Mouse (Mus musculus) G1E (cell line): ENCODE results near the gene Timm44. TPM values are rescaled to one million over a fixed set of nuclear protein-coding genes. Genes with fewer than 3 reads are reported as not detected.

Experiments used
- ATAC-seq: 2 replicates; pipeline ENCODE4 v1.8.0; 2016; ENCODE audit warnings: mild to moderate bottlenecking; ENCODE audit not compliant: insufficient number of reproducible peaks, poor library complexity, low FRiP score, severe bottlenecking; ENCODE audit errors: extremely low read depth
- DNase-seq: peaks from one replicate; pipeline ENCODE4 v3.0.0; 2012; ENCODE audit warnings: low spot score
- H3K27me3 ChIP-seq: 2 replicates; pipeline ENCODE4 v1.6.1; 2012; ENCODE audit warnings: mild to moderate bottlenecking, low read length, inconsistent platforms; ENCODE audit not compliant: insufficient read depth
- H3K36me3 ChIP-seq: replicated peaks from 2 replicates; pipeline ENCODE3; 2012; ENCODE audit warnings: mild to moderate bottlenecking, inconsistent platforms
- H3K4me1 ChIP-seq: 2 replicates; pipeline ENCODE4 v1.6.1; 2012; ENCODE audit warnings: low read depth, low read length, inconsistent platforms, mixed read lengths; ENCODE audit not compliant: insufficient read depth
- H3K4me3 ChIP-seq: 2 replicates; pipeline ENCODE4 v1.5.1; 2012; ENCODE audit warnings: low read depth, mild to moderate bottlenecking, inconsistent platforms, low read length, moderate library complexity, mixed read lengths
- H3K9me3 ChIP-seq: replicated peaks from 2 replicates; pipeline ENCODE4 v1.6.1; 2012; ENCODE audit warnings: inconsistent platforms
- CTCF ChIP-seq: IDR thresholded peaks from 2 replicates; pipeline ENCODE4 v1.5.1; 2012; ENCODE audit warnings: low read depth, low read length, inconsistent platforms, mixed read lengths
- GATA1 ChIP-seq: IDR thresholded peaks from 2 replicates; pipeline ENCODE4 v1.6.1; 2012; ENCODE audit warnings: borderline replicate concordance, low read length, inconsistent platforms, mixed read lengths
- GATA2 ChIP-seq: IDR thresholded peaks from 2 replicates; pipeline ENCODE4 v1.6.1; 2012; ENCODE audit warnings: low read depth, low read length, inconsistent platforms, borderline replicate concordance
- POLR2AphosphoS5 ChIP-seq: IDR thresholded peaks from 2 replicates; pipeline ENCODE4 v1.6.1; 2012; ENCODE audit warnings: low read depth, low read length, inconsistent platforms; ENCODE audit not compliant: insufficient replicate concordance
- TAL1 ChIP-seq: conservative IDR thresholded peaks from 2 replicates; pipeline ENCODE4 v1.6.1; 2012; ENCODE audit warnings: low read depth, low read length, inconsistent platforms, mixed read lengths
- polyA plus RNA-seq: library from polyadenylated mRNA; stranded (reverse); fragments of >175 nt; gene quantifications from 2 replicates; pipeline ENCODE4 v1.2.3, GENCODE M21; 2012
- total RNA-seq, 2 experiments: library from RNA; stranded (forward) in 1 of 2; stranded (reverse) in 1 of 2; fragments of 200-1000 nt in 1 of 2; fragments of >200 nt in 1 of 2; fragmentation: Nextera tagmentation in 1 of 2; gene quantifications; 2 replicates each; pipeline ENCODE4 v1.2.3; 2014 to 2017

Gene Timm44
- total and polyA plus RNA-seq, 3 experiments, result 65.3 to 123 (median 81.8) TPM

GRCm38 (mm10) chr8:4216791-4217621 is 58.7 kb downstream of the Timm44 start, which contains the start of gene Prr36:
TSS of gene Prr36 (minus strand) at chr8:4217459.
- Histone ChIP-seq H3K4me3 (no peak within 1 kb of the TSS), H3K36me3 (no peaks in the 10 kb centered on the region), H3K27me3 (peaks cover 45% of the 10 kb centered on the region), H3K9me3 (no peaks in the 10 kb centered on the region), H3K4me1 (peaks cover 25% of the 10 kb centered on the region)
- TF ChIP-seq POLR2AphosphoS5 (no peak), GATA2 (no peak), TAL1 (no peak), GATA1 (no peak), CTCF (no peak)
- DNase-seq (no peak), ATAC-seq (no peak)

DNA sequence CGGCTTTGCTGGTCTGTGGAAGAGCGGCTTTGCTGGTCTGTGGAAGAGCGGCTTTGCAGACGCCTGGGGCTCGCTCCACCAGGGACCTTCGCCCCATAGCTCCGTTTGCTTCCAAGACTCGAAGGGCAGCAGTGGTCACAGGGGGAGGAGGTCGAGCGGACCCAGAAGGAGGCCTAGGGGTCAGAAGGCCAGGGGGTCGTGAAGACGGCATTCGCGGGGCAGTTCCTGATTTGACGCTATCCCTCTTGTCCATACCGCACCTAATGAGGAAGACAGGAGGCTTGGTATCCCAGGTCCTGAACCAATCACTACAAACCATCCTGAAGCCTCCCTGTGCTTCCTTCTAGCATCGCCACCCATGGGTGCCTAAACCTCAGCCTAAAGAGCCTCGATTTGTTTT is 59.4 kb downstream of the Timm44 start:
- no peak for ATAC-seq
- Histone ChIP-seq H3K9me3 (no peaks in the 10 kb centered on the region), H3K36me3 (no peaks in the 10 kb centered on the region), H3K4me3 (no peak overlapping the region), H3K4me1 (peaks cover 25% of the 10 kb centered on the region), H3K27me3 (peaks cover 45% of the 10 kb centered on the region)
- DNase-seq, result no peak
- TF ChIP-seq GATA1 (no peak), GATA2 (no peak), CTCF (no peak), POLR2AphosphoS5 (no peak), TAL1 (no peak)

GRCm38 (mm10) chr8:4214006-4214980 is 61.4 kb downstream of the Timm44 start:
- DNase-seq, result peak; percentile 44
- ATAC-seq, result peak; percentile 76
- Histone ChIP-seq H3K27me3 (peaks cover 49% of the 10 kb centered on the region), H3K4me3 (peak overlapping the region; percentile 67), H3K36me3 (no peaks in the 10 kb centered on the region), H3K4me1 (peaks cover 34% of the 10 kb centered on the region), H3K9me3 (no peaks in the 10 kb centered on the region)
- no peak for TF ChIP-seq TAL1
- TF ChIP-seq POLR2AphosphoS5, result no peak
- TF ChIP-seq CTCF, result no peak
- TF ChIP-seq GATA1, result no peak

GRCm38 (mm10) chr8:4213210-4214005 is 62.3 kb downstream of the Timm44 start:
- DNase-seq (peak; percentile 47), ATAC-seq (peak; percentile 51)
- Histone ChIP-seq H3K9me3 (no peaks in the 10 kb centered on the region), H3K36me3 (no peaks in the 10 kb centered on the region), H3K27me3 (peaks cover 54% of the 10 kb centered on the region), H3K4me1 (peaks cover 37% of the 10 kb centered on the region), H3K4me3 (peak overlapping the region; percentile 67)
- no peak for TF ChIP-seq TAL1
- TF ChIP-seq POLR2AphosphoS5, result no peak
- TF ChIP-seq CTCF, result no peak
- no peak for TF ChIP-seq GATA2
- no peak for TF ChIP-seq GATA1

GRCm38 (mm10) chr8:4212809-4213209 is 62.9 kb downstream of the Timm44 start:
- TF ChIP-seq GATA1 (no peak), TAL1 (no peak), GATA2 (no peak), POLR2AphosphoS5 (no peak), CTCF (no peak)
- no peaks in the 10 kb centered on the region for H3K36me3 ChIP-seq
- H3K4me1 ChIP-seq, result peaks cover 37% of the 10 kb centered on the region
- peak overlapping the region; percentile 67; the same call in 1 of the 2 replicates for H3K4me3 ChIP-seq
- H3K27me3 ChIP-seq, result peaks cover 51% of the 10 kb centered on the region
- ATAC-seq (no peak), DNase-seq (peak; percentile 53)
- H3K9me3 ChIP-seq, result no peaks in the 10 kb centered on the region

DNA sequence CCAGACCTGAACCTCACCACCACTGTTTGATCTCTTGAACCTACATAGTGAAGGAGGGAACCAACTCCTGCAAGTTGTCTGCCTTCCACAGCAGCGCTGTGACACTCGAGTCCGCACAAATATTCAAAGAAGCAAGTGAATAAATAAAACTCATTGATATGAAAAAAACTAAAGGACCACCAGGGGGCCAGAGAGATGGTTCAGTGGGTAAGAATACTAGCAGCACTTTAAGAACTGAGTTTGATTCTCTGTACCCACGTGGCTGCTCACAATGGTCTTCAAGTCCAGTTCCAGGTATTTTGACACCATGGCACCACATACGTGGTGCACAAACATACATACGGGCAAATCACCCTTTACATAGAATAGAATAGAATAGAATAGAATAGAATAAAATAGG is 64.6 kb downstream of the Timm44 start:
- H3K4me3 ChIP-seq, result no peak overlapping the region
- TF ChIP-seq GATA2 (no peak), GATA1 (no peak), TAL1 (no peak), CTCF (no peak), POLR2AphosphoS5 (no peak)
- peaks cover 37% of the 10 kb centered on the region for H3K4me1 ChIP-seq
- H3K27me3 ChIP-seq, result peaks cover 37% of the 10 kb centered on the region
- no peaks in the 10 kb centered on the region for H3K9me3 ChIP-seq
- ATAC-seq, result no peak
- peaks cover 3% of the 10 kb centered on the region for H3K36me3 ChIP-seq
- DNase-seq, result no peak
